Mouse (Mus musculus) CD8-positive naive resting alpha-beta T cell, adult 2 months (primary cell): ENCODE data around the gene Aak1.
A peak's percentile ranks its signal among the peaks of the same experiment; 100 is the strongest.

Experiments
- DNase-seq, 2 experiments: peaks; one replicate each; pipeline ENCODE4 v3.0.0; 2022; ENCODE audit warnings: low read depth in 2 of 2, low spot score in 2 of 2

The Aak1 gene

DNA sequence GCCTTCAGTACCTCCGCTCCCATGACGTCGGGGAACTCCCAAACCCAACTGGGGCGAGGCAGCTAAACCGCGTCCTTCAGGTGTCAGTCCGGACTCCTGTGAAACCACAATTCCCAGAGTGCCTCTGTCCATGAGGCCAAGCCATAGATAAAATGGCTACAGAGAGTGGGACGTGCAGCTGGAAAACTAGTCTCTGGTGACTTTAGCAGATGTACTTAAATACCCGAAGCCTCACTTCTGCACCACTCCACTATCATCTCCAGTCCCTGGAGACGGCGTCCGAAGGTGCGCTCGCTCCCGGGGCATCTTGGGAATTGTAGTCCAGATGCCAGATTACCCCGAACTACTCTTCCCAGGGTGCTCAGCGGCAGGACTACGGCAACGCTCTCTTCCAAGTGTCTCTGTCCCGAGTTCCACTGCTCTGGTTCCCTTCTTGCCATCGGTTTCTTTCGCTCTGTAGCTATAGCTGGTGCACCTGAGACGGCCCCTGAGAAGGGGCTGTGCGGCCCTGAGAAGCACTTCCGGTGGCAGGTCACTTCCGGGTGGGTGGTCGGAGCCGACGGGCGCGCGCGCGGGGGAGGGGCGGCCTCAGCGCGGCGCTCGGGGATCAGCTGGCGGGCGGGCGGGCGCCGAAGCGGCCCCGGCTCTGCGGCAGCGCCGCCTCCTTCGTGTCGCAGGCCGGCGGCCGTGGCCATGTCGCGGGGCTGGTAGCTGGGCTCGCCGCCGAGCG lies at the start of gene Aak1:
Aak1 (plus strand) TSS at position 603 of the 730 bp plus-strand sequence.
- peak; percentile 79 to 85 for DNase-seq

GRCm38 (mm10) chr6:86800467-86800866 lies 48.9 kb upstream of the Aak1 start:
- DNase-seq, result no peak

- DNase-seq, result no peak
Observed at GRCm38 (mm10) chr6:86801431-86801830, 47.9 kb upstream of the Aak1 start.

- no peak for DNase-seq
Observed at GRCm38 (mm10) chr6:86804646-86805045, 44.7 kb upstream of the Aak1 start.

- peak; percentile 47 to 57 for DNase-seq
Observed at GRCm38 (mm10) chr6:86806455-86807086, 42.7 kb upstream of the Aak1 start.

- no peak for DNase-seq
Observed at GRCm38 (mm10) chr6:86812919-86813318, 36.4 kb upstream of the Aak1 start.

- DNase-seq, result peak; percentile 30 to 50
Observed at GRCm38 (mm10) chr6:86813341-86813740, 36.0 kb upstream of the Aak1 start.

- DNase-seq, result no peak
Observed at GRCm38 (mm10) chr6:86814926-86815325, 34.4 kb upstream of the Aak1 start.

GRCm38 (mm10) chr6:86815436-86815835 lies 33.9 kb upstream of the Aak1 start:
- DNase-seq, result no peak

- DNase-seq, result no peak
Observed at GRCm38 (mm10) chr6:86816586-86816985, 32.7 kb upstream of the Aak1 start.

- no peak for DNase-seq
Observed at GRCm38 (mm10) chr6:86818914-86819313, 30.4 kb upstream of the Aak1 start.

DNA sequence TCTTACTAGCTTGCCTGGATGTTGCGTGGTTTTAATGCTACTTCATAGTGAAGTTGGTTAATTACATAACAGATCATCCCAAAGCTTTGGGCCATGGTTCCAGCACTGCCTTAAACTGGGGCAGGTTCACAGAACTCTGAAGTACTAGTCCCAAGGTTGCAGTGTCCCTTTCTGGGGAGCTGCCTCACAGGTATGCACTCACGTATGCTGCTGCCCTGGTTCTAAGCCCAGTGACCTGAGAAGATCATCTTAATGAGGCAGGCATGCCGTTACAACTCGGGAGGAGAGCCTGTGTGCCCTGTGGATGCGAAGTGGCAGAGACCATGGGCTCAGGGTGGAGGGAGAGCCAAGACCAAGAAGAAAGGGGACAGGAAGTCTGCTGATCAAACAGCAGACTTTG lies 29.4 kb upstream of the Aak1 start:
- no peak for DNase-seq

DNA sequence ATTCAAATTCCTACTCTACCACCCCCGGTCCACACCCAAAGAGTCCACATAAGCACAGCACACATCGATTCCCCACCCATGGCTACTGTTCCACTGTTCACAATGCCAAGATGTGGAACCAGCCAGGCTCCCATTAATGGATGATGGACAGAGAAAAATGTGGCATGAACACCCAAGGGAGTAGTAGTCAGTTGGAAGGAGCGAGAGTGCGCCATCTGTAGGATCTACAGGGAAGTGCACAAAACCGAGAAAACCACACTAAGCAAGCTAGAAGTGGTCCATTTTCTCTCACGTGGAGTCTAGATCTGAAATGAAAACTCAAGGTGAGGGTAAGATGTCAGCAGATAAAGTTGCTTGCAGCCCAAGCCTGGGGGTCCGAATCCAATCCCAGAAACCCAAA lies 28.6 kb upstream of the Aak1 start:
- peak; percentile 27 to 49 for DNase-seq

- peak; percentile 12 to 18 for DNase-seq
Observed at GRCm38 (mm10) chr6:86822285-86823050, 26.8 kb upstream of the Aak1 start.

DNA sequence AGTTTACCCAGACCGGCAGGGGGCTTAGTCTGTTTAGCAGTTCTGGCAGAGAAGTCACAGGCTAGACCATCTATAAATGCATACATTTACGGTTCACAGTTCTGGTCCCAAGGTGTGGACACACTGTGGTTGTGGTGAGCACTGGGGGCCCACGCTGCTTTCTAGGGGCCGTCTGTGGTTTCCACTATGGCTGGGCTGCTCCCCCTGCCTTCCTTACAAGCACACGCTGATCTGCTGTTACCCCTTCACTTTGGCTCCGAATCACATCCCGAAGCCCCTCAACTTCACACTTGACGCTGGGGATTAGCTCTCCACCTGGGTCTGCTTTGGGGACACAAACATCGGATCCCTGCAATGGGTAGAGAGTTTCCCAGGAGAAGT lies 26.3 kb upstream of the Aak1 start:
- DNase-seq, result no peak

DNA sequence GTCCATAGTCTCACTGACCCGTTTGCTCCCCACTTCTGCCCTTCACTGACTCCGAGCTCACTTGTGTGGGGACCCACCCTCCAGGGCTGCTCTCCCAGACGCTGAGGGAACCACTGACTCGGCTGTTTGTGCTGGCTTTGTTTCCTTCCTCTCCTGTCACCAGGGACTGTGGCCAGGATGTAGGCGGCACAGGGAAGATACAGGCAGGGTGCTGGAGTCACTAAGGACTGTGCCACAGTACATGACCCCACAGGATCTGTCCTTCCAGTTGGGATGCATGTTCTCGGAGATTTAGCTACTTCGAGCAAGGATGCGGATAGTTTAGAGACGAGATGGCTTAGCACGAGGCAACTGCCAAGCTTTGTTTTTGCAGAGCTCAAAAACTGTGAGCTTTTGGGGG lies 25.5 kb upstream of the Aak1 start:
- DNase-seq, result no peak

DNA sequence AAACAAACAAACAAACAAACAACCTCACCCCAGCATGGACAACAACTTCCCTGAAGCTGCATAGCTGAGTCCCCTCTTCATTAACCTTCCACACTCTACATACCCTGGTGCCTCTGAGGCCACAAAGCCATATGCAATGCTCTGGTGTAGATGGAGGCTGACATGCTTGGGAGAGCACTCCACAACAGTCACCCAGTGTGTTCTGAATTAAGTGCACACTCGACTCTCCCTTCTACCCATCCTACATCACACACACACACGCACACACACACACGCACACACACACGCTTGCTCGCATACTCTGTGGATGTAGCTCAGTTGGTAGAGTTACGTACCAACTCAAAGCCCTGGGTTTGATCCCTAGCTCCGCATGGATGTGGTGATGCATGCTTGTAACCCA lies 24.9 kb upstream of the Aak1 start:
- no peak for DNase-seq

DNA sequence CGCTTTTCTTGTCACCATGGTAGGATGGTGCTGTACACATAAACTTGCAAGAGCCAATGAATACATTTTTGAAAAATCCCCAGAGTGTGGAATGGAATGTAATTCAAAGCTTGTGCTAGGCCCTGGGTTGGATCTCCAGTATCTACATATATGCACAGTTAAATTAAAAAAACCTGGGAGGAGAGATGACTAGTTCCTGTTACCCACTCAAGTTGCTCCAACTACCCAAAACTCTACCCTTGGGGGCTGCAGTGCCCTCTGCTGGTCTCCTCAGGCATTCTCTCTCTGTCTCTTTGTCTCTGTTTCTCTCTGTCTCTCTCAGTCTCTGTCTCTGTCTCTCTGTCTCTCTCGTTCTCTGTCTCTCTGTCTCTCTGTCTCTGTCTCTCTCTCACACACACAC lies 21.9 kb upstream of the Aak1 start:
- DNase-seq, result peak in 1 of 2 experiments; percentile 26

GRCm38 (mm10) chr6:86829768-86830167 lies 19.5 kb upstream of the Aak1 start:
- no peak for DNase-seq

GRCm38 (mm10) chr6:86830738-86831500 lies 18.4 kb upstream of the Aak1 start:
- DNase-seq, result no peak

DNA sequence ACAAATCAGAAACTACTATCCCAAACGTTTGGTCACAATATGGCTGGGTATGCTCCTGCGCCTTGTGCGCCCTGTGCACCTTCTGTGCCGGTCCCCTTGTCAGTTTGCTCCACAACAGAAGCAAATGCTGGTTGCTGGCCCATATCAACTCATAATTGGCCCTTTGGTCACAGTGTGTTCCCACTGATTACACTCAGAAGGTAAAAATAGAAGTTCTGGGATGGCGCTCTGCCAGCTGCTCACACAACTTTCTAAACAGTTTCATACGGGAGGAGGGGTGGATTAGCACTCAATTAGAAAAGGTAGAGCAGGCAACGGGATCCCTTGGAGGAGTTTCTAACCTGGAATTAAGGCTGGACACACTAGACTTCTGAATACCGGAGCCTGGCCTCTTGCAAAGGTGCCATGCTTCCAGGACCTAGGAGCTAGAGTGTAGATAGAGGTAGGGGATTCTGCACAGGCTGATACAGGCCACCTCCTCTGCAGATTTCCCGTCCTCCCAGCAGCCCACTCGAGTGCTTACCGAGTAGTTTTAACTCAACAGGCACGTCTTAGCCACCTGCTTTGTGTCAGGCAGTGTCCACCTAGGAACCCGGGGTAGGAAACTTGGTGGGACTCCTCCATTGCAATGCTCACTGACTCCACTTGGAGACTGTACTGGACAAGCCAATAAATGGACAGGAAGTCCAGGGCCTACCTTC lies 16.4 kb upstream of the Aak1 start:
- no peak for DNase-seq
